Mouse (Mus musculus): Measurements from ENCODE around the gene Pex11b. TPM values are rescaled to one million over a fixed set of nuclear protein-coding genes. Genes with fewer than 3 reads are reported as not detected.
A peak's percentile ranks its signal among the peaks of the same experiment; 100 is the strongest.

The Pex11b gene
- polyA plus RNA-seq, 1 experiment: 107 TPM

- no peak for TF ChIP-seq CTCF (IDR thresholded peaks at IDR 0.05; ENCODE audit: control insufficient read depth, insufficient read depth, insufficient replicate concordance, low read depth, low read length)
- TF ChIP-seq POLR2A (IDR thresholded peaks at IDR 0.05; ENCODE audit: control insufficient read depth, low read depth, low read length): no peak
- Histone ChIP-seq H3K4me3 (ENCODE audit: control insufficient read depth, low read depth, low read length) (no peak overlapping the region), H3K4me1 (ENCODE audit: control insufficient read depth, insufficient read depth, low read length) (peaks cover 15% of the 10 kb centered on the region), H3K27me3 (ENCODE audit: control insufficient read depth, insufficient read depth, low read length) (no peaks in the 10 kb centered on the region), H3K36me3 (ENCODE audit: control insufficient read depth, insufficient read depth, low read length) (no peaks in the 10 kb centered on the region), H3K27ac (ENCODE audit: control insufficient read depth, insufficient read depth, low read depth, low read length) (no peak overlapping the region)
Observed at GRCm38 (mm10) chr3:96667316-96667715, 32.1 kb downstream of the Pex11b start.

DNA sequence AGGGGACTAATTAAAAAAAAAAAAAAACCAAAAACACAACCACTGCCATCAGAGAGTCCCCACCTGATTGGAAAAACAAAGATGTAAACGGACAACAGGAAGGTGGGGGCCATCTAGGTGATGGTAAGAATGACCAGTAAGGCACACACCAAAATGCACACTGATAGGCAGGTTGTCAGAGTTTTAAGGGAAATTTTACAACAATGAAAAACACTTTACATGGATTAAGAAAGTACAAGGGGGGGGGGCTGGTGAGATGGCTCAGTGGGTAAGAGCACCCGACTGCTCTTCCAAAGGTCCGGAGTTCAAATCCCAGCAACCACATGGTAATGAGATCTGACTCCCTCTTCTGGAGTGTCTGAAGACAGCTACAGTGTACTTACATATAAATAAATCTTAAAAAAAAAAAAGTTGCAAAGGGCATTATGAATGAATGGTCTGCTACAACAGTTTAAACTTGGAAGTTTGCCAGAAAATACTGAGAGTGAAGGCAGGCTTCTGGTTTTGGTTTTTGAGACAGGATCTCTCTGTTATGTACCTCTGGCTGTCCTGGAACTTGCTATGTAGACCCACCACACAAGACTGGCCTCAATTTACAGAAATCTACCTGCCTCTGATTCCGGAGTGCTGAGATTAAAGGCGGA is 33.4 kb downstream of the Pex11b start:
- H3K36me3 ChIP-seq (ENCODE audit: control insufficient read depth, insufficient read depth, low read length): no peaks in the 10 kb centered on the region
- no peak overlapping the region for H3K27ac ChIP-seq (ENCODE audit: control insufficient read depth, insufficient read depth, low read depth, low read length)
- H3K4me3 ChIP-seq (ENCODE audit: control insufficient read depth, low read depth, low read length): no peak overlapping the region
- TF ChIP-seq POLR2A (IDR thresholded peaks at IDR 0.05; ENCODE audit: control insufficient read depth, low read depth, low read length): no peak
- TF ChIP-seq CTCF (IDR thresholded peaks at IDR 0.05; ENCODE audit: control insufficient read depth, insufficient read depth, insufficient replicate concordance, low read depth, low read length): no peak
- H3K27me3 ChIP-seq (ENCODE audit: control insufficient read depth, insufficient read depth, low read length): no peaks in the 10 kb centered on the region
- H3K4me1 ChIP-seq (ENCODE audit: control insufficient read depth, insufficient read depth, low read length): peaks cover 9% of the 10 kb centered on the region

- H3K27me3 ChIP-seq (ENCODE audit: control insufficient read depth, insufficient read depth, low read length): no peaks in the 10 kb centered on the region
- H3K36me3 ChIP-seq (ENCODE audit: control insufficient read depth, insufficient read depth, low read length): no peaks in the 10 kb centered on the region
- H3K4me1 ChIP-seq (ENCODE audit: control insufficient read depth, insufficient read depth, low read length): peaks cover 9% of the 10 kb centered on the region
- H3K27ac ChIP-seq (ENCODE audit: control insufficient read depth, insufficient read depth, low read depth, low read length): no peak within 1 kb of the TSS
- H3K4me3 ChIP-seq (ENCODE audit: control insufficient read depth, low read depth, low read length): peak within 1 kb of the TSS; percentile 61
- TF ChIP-seq CTCF (IDR thresholded peaks at IDR 0.05; ENCODE audit: control insufficient read depth, insufficient read depth, insufficient replicate concordance, low read depth, low read length) (no peak), POLR2A (IDR thresholded peaks at IDR 0.05; ENCODE audit: control insufficient read depth, low read depth, low read length) (no peak)
Observed at GRCm38 (mm10) chr3:96669727-96670468, 34.7 kb downstream of the Pex11b start, which contains the start of gene Ankrd35. Gene Ankrd35 (plus strand): TSS chr3:96670131.

- H3K27ac ChIP-seq (ENCODE audit: control insufficient read depth, insufficient read depth, low read depth, low read length): no peak overlapping the region
- no peak for TF ChIP-seq CTCF (IDR thresholded peaks at IDR 0.05; ENCODE audit: control insufficient read depth, insufficient read depth, insufficient replicate concordance, low read depth, low read length)
- no peaks in the 10 kb centered on the region for H3K27me3 ChIP-seq (ENCODE audit: control insufficient read depth, insufficient read depth, low read length)
- H3K4me1 ChIP-seq (ENCODE audit: control insufficient read depth, insufficient read depth, low read length): peaks cover 9% of the 10 kb centered on the region
- H3K4me3 ChIP-seq (ENCODE audit: control insufficient read depth, low read depth, low read length): no peak overlapping the region
- no peaks in the 10 kb centered on the region for H3K36me3 ChIP-seq (ENCODE audit: control insufficient read depth, insufficient read depth, low read length)
Observed at GRCm38 (mm10) chr3:96671519-96671918, 36.3 kb downstream of the Pex11b start.

GRCm38 (mm10) chr3:96673514-96673913 is 38.3 kb downstream of the Pex11b start:
- Histone ChIP-seq H3K27me3 (ENCODE audit: control insufficient read depth, insufficient read depth, low read length) (no peaks in the 10 kb centered on the region), H3K36me3 (ENCODE audit: control insufficient read depth, insufficient read depth, low read length) (no peaks in the 10 kb centered on the region), H3K4me3 (ENCODE audit: control insufficient read depth, low read depth, low read length) (no peak overlapping the region), H3K27ac (ENCODE audit: control insufficient read depth, insufficient read depth, low read depth, low read length) (no peak overlapping the region), H3K4me1 (ENCODE audit: control insufficient read depth, insufficient read depth, low read length) (peaks cover 9% of the 10 kb centered on the region)
- TF ChIP-seq POLR2A (IDR thresholded peaks at IDR 0.05; ENCODE audit: control insufficient read depth, low read depth, low read length) (no peak), CTCF (IDR thresholded peaks at IDR 0.05; ENCODE audit: control insufficient read depth, insufficient read depth, insufficient replicate concordance, low read depth, low read length) (no peak)

DNA sequence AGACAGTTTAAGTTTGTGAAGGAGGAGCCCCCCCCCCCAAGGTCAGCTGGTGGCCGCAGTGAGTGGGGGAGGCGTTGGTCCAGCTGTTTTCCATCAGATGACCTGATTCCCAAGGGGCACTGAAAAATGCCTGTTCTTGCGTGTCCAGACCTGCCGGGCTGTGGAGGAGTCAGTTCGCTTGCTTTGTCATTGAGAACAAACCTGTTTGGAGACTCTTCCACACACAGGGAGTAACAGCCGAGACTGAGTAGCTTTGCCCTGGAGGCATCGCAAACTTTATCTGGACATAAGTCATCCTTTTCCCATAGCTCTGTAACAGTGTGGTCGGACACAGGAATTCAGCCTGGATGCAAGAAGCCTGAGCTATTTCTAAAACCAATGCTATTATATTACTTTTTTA is 39.3 kb downstream of the Pex11b start:
- Histone ChIP-seq H3K27me3 (ENCODE audit: control insufficient read depth, insufficient read depth, low read length) (no peaks in the 10 kb centered on the region), H3K4me3 (ENCODE audit: control insufficient read depth, low read depth, low read length) (no peak overlapping the region), H3K4me1 (ENCODE audit: control insufficient read depth, insufficient read depth, low read length) (peaks cover 10% of the 10 kb centered on the region), H3K27ac (ENCODE audit: control insufficient read depth, insufficient read depth, low read depth, low read length) (no peak overlapping the region), H3K36me3 (ENCODE audit: control insufficient read depth, insufficient read depth, low read length) (no peaks in the 10 kb centered on the region)
- no peak for TF ChIP-seq CTCF (IDR thresholded peaks at IDR 0.05; ENCODE audit: control insufficient read depth, insufficient read depth, insufficient replicate concordance, low read depth, low read length)

- peaks cover 10% of the 10 kb centered on the region for H3K4me1 ChIP-seq (ENCODE audit: control insufficient read depth, insufficient read depth, low read length)
- TF ChIP-seq POLR2A (IDR thresholded peaks at IDR 0.05; ENCODE audit: control insufficient read depth, low read depth, low read length) (no peak), CTCF (IDR thresholded peaks at IDR 0.05; ENCODE audit: control insufficient read depth, insufficient read depth, insufficient replicate concordance, low read depth, low read length) (no peak)
- H3K27me3 ChIP-seq (ENCODE audit: control insufficient read depth, insufficient read depth, low read length): no peaks in the 10 kb centered on the region
- H3K36me3 ChIP-seq (ENCODE audit: control insufficient read depth, insufficient read depth, low read length): no peaks in the 10 kb centered on the region
- H3K27ac ChIP-seq (ENCODE audit: control insufficient read depth, insufficient read depth, low read depth, low read length): no peak overlapping the region
- H3K4me3 ChIP-seq (ENCODE audit: control insufficient read depth, low read depth, low read length): no peak overlapping the region
Observed at GRCm38 (mm10) chr3:96675171-96675570, 40.0 kb downstream of the Pex11b start.

Data from testis, adult 2 months (tissue).